Comparison of ENCODE assay signal across 16 mouse cellular contexts in the genomic region with DNA sequence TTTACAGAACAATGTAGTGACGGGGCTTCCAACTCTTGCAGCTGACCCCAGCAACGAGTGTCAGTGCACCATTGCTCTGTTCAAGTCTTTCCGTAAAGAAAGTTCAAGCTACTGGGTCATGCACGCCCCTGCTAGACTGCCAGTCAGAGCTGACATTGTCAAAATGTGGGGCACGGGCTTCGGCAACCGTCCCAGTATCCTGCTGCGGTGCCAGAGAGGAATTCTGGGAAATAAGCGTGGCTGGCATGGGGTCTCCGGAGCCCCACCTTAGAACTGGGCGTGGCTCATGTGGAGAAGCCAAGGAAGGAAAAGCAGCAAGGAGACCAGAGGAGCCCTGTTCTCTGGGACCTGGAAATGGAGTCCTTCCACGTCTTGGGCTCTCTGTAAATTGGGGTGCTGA.
A peak's percentile ranks its signal among the peaks of the same experiment; 100 is the strongest.
DNase-seq lines count a peak whose midpoint lies in the region; TF ChIP-seq lines count a peak whose summit lies in the region.
"Had no signal": no experiment of that assay in that cellular context is flagged by ENCODE, and none has a peak within 500 bp of the region (broad histone marks: within the 10 kb centered on the region; RNA-seq: fewer than 3 reads in every experiment).

No protein-coding gene starts in this region.

- H3K27ac ChIP-seq in layer of hippocampus, adult 2 months: peak overlapping the region; percentile 12; the same call in 1 of the 2 replicates
- H3K27ac ChIP-seq: embryonic facial prominence, embryonic 10.5 days; embryonic facial prominence, embryonic 12.5 days; forebrain, embryonic 13.5 days; forebrain, embryonic 15.5 days had no signal

- no peak for TF ChIP-seq CTCF in layer of hippocampus, adult 2 months (conservative IDR thresholded peaks at IDR 0.05)

- peak; percentile 52 for DNase-seq in cerebellum, adult 11-12 months
- no peak for DNase-seq in cerebellum, adult 18-20 months
- no peak for DNase-seq in layer of hippocampus, adult 2 months (ENCODE audit: low spot score in 2 of 2)
- no peak for DNase-seq in layer of hippocampus, adult 11-12 months (ENCODE audit: low spot score)
- peak; percentile 46 for DNase-seq in R1 (ENCODE audit: low read depth, low spot score)
- DNase-seq in adrenal gland, postnatal 25 days: no peak
- DNase-seq in thymus, postnatal 0 days (ENCODE audit: low spot score): no peak
- DNase-seq: adrenal gland, adult 2 months; adrenal gland, postnatal 10 days; adrenal gland, postnatal 36 days; B cell, adult 2 months; forebrain, postnatal 0 days had no signal

- no peak overlapping the region for H3K4me3 ChIP-seq in layer of hippocampus, adult 2 months
- H3K4me3 ChIP-seq: embryonic facial prominence, embryonic 10.5 days; embryonic facial prominence, embryonic 12.5 days; forebrain, embryonic 13.5 days; forebrain, embryonic 15.5 days had no signal

Comparison
In these comparisons a context has a peak if more than half of its experiments do, and no peak if none do; other contexts are left out.
1. DNase-seq: peak in cerebellum, adult 11-12 months (single experiment) and R1 (single experiment); none in cerebellum, adult 18-20 months (0 of 2), layer of hippocampus, adult 2 months (0 of 2), layer of hippocampus, adult 11-12 months (single experiment), adrenal gland, postnatal 25 days (single experiment) and thymus, postnatal 0 days (single experiment).